In genomic region chr17:35829737-35830136, GRCm38 (mm10) we compare ENCODE assay signal across 8 mouse cellular contexts. TPM values are rescaled to one million over a fixed set of nuclear protein-coding genes. Genes with fewer than 3 reads are reported as not detected.
DNase-seq lines count a peak whose midpoint lies in the region; ATAC-seq and TF ChIP-seq lines count a peak whose summit lies in the region.

No protein-coding gene starts in this region.

- H3K4me3 ChIP-seq in midbrain, postnatal 0 days (ENCODE audit: low read depth, low read length): no peak overlapping the region

- 2% methylated on average over 21 of the region's 21 CpGs for WGBS in midbrain, postnatal 0 days

- peaks cover 31% of the 10 kb centered on the region for H3K36me3 ChIP-seq in midbrain, postnatal 0 days (ENCODE audit: insufficient read depth, low read length)

- H3K9me3 ChIP-seq in midbrain, postnatal 0 days (ENCODE audit: low read length): no peaks in the 10 kb centered on the region

- no peak overlapping the region for H3K4me2 ChIP-seq in midbrain, postnatal 0 days (ENCODE audit: low read depth, low read length, poor library complexity, severe bottlenecking)

- no peak overlapping the region for H3K9ac ChIP-seq in midbrain, postnatal 0 days (replicated peaks; ENCODE audit: low read length, poor library complexity, severe bottlenecking)

- peak; percentile 90 for TF ChIP-seq CTCF in midbrain, postnatal 0 days (IDR thresholded peaks at IDR 0.05)

- H3K27me3 ChIP-seq in midbrain, postnatal 0 days (ENCODE audit: insufficient read depth, low read length): no peaks in the 10 kb centered on the region

- DNase-seq in left cerebral cortex, adult 18-20 months (ENCODE audit: low spot score in 2 of 2): peak; percentile 86
- no peak for DNase-seq in left cerebral cortex, adult 11 months (ENCODE audit: low spot score)
- peak; percentile 82 for DNase-seq in embryo, embryonic 9.5 days (ENCODE audit: extremely low spot score)
- DNase-seq in heart, adult 18-20 months: peak; percentile 86 to 87
- peak; percentile 89 for DNase-seq in kidney, adult 18-20 months
- DNase-seq in liver: peak; percentile 90
- peak; percentile 85 for DNase-seq in midbrain, postnatal 0 days (ENCODE audit: low spot score)
- DNase-seq in spleen, postnatal 4 days (ENCODE audit: low spot score in 2 of 2): peak; percentile 91 to 97

- no peak overlapping the region for H3K27ac ChIP-seq in midbrain, postnatal 0 days (ENCODE audit: low read depth, low read length)

- peak; percentile 47; the same call in 1 of the 2 replicates for ATAC-seq in midbrain, postnatal 0 days (ENCODE audit: low FRiP score)

- no peaks in the 10 kb centered on the region; the same call in 1 of the 2 replicates for H3K4me1 ChIP-seq in midbrain, postnatal 0 days (ENCODE audit: insufficient read depth, low read length)

RNA-seq across cellular contexts. Expression of gene Flot1, which starts 6.7 kb away (rescaled TPM):
- total RNA-seq in left cerebral cortex, adult 18-20 months (2021): 100 to 1,000 TPM; 127 to 158 TPM
- 100 to 1,000 TPM; 146 to 154 TPM for total RNA-seq in heart, adult 18-20 months (2021)
- 112 and 122 TPM in 2 replicates for total RNA-seq in midbrain, postnatal 0 days (2014; rRNA removed)
- polyA plus RNA-seq in midbrain, postnatal 0 days (2015; fragmentation: Nextera tagmentation; extraction: Ambion mirVana): 124 and 140 TPM in 2 replicates

RNA-seq across cellular contexts. Expression of gene Ier3, which starts 8.3 kb away (rescaled TPM):
- 10 to 100 TPM; 16.0 to 21.3 TPM for total RNA-seq in left cerebral cortex, adult 18-20 months (2021)
- 10 to 100 TPM; 20.2 to 25.6 TPM for total RNA-seq in heart, adult 18-20 months (2021)
- total RNA-seq in midbrain, postnatal 0 days (2014; rRNA removed): 10.9 and 13.5 TPM in 2 replicates
- 12.2 and 16.0 TPM in 2 replicates for polyA plus RNA-seq in midbrain, postnatal 0 days (2015; fragmentation: Nextera tagmentation; extraction: Ambion mirVana)

RNA-seq across cellular contexts. Expression of gene Tubb5, which starts 8.4 kb away (rescaled TPM):
- total RNA-seq in left cerebral cortex, adult 18-20 months (2021): 100 to 1,000 TPM; 442 to 465 TPM
- total RNA-seq in heart, adult 18-20 months (2021): 10 to 100 TPM; 89.4 to 92.2 TPM
- total RNA-seq in midbrain, postnatal 0 days (2014; rRNA removed): 3,416 and 3,526 TPM in 2 replicates
- 1,872 and 1,886 TPM in 2 replicates for polyA plus RNA-seq in midbrain, postnatal 0 days (2015; fragmentation: Nextera tagmentation; extraction: Ambion mirVana)

RNA-seq across cellular contexts. Expression of gene Mdc1, which starts 11.6 kb away (rescaled TPM):
- total RNA-seq in left cerebral cortex, adult 18-20 months (2021): 10 to 100 TPM; 17.6 to 17.7 TPM
- 10 to 100 TPM; 13.3 to 17.8 TPM for total RNA-seq in heart, adult 18-20 months (2021)
- total RNA-seq in midbrain, postnatal 0 days (2014; rRNA removed): 22.4 and 22.6 TPM in 2 replicates
- polyA plus RNA-seq in midbrain, postnatal 0 days (2015; fragmentation: Nextera tagmentation; extraction: Ambion mirVana): 3.7 and 4.7 TPM in 2 replicates

RNA-seq across cellular contexts. Expression of gene Nrm, which starts 31.4 kb away (rescaled TPM):
- total RNA-seq in left cerebral cortex, adult 18-20 months (2021): 1 to 10 TPM; 2.0 to 2.6 TPM
- 1 to 10 TPM; 1.8 to 2.5 TPM for total RNA-seq in heart, adult 18-20 months (2021)
- total RNA-seq in midbrain, postnatal 0 days (2014; rRNA removed): 7.6 and 12.1 TPM in 2 replicates
- 11.0 and 11.8 TPM in 2 replicates for polyA plus RNA-seq in midbrain, postnatal 0 days (2015; fragmentation: Nextera tagmentation; extraction: Ambion mirVana)

Comparison
In these comparisons a context has a peak if more than half of its experiments do, and no peak if none do; other contexts are left out.
1. RNA of gene Tubb5, which starts 8.4 kb away (total RNA-seq): 3,416 to 3,526 TPM in midbrain, postnatal 0 days and 442 to 465 TPM in left cerebral cortex, adult 18-20 months; 89.4 to 92.2 TPM in heart, adult 18-20 months; every median in the first group is over 4 times any median in the second.